Mouse (Mus musculus) liver, adult 2 months (tissue): ENCODE data around the gene Scamp2.

Source experiments
- CTCF ChIP-seq: fragments of 200-500 bp; IDR thresholded peaks from 2 replicates; pipeline ENCODE4 v1.5.1; 2011; ENCODE audit warnings: low read depth, low read length, control low read depth
- POLR2A ChIP-seq: fragments of 200-500 bp; IDR thresholded peaks from 2 replicates; pipeline ENCODE4 v1.6.1; 2011; ENCODE audit warnings: low read length, control low read depth; ENCODE audit not compliant: insufficient read depth; ENCODE audit errors: extremely low read depth

GRCm38 (mm10) chr9:57520375-57521055 lies 40.2 kb upstream of the Scamp2 start:
- TF ChIP-seq POLR2A (no peak), CTCF (no peak)
